ENCODE assay signal across 8 mouse cellular contexts in the genomic region with DNA sequence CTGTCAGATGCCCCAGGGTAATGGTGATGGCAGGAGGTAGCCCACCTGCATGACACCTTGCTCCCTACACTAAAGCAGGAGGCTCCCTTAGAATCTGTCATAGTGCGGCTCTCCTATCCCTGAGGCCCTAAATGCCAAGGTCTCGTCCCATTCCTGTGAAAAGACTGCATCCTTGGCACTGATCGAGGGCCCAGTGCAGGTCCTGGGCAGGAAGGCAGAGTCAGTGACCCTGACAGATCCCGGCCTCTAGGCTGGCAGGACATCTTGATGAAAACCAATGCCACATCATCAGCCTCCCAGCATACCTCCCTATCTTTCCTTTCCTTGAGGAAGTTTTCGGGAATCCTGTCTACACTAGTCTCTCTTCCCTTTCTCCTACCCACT. TPM values are rescaled to one million over a fixed set of nuclear protein-coding genes. Genes with fewer than 3 reads are reported as not detected.
A peak's percentile ranks its signal among the peaks of the same experiment; 100 is the strongest.
DNase-seq lines count a peak whose midpoint lies in the region; ATAC-seq and TF ChIP-seq lines count a peak whose summit lies in the region.

No protein-coding gene starts in this region.

- peak overlapping the region; percentile 85 for H3K9ac ChIP-seq in heart, embryonic 16.5 days (ENCODE audit: low read length)
- H3K9ac ChIP-seq in hindbrain, embryonic 14.5 days, result peak overlapping the region; percentile 80
- peak overlapping the region; percentile 64 for H3K9ac ChIP-seq in midbrain, embryonic 15.5 days

- ATAC-seq in heart, embryonic 16.5 days (replicated peaks; ENCODE audit: extremely low read depth, insufficient read depth, low FRiP score), result no peak
- ATAC-seq in hindbrain, embryonic 14.5 days (ENCODE audit: low FRiP score), result no peak
- no peak for ATAC-seq in midbrain, embryonic 15.5 days (replicated peaks)

- peaks cover 12% of the 10 kb centered on the region for H3K4me1 ChIP-seq in heart, embryonic 16.5 days (ENCODE audit: control insufficient read depth, insufficient read depth, low read length)
- H3K4me1 ChIP-seq in cortical plate, adult 2 months (ENCODE audit: control insufficient read depth, insufficient read depth, low read length), result no peaks in the 10 kb centered on the region
- peaks cover 16% of the 10 kb centered on the region for H3K4me1 ChIP-seq in hindbrain, embryonic 14.5 days (replicated peaks; ENCODE audit: control insufficient read depth, insufficient read depth, low read length)
- H3K4me1 ChIP-seq in midbrain, embryonic 15.5 days, result peaks cover 25% of the 10 kb centered on the region

- TF ChIP-seq CTCF in cortical plate, adult 2 months (IDR thresholded peaks at IDR 0.05; ENCODE audit: extremely low read depth, insufficient read depth, low read length), result no peak

- no peaks in the 10 kb centered on the region for H3K9me3 ChIP-seq in heart, embryonic 16.5 days (replicated peaks; ENCODE audit: control insufficient read depth, low read length)
- H3K9me3 ChIP-seq in hindbrain, embryonic 14.5 days (ENCODE audit: control insufficient read depth, low read length), result no peaks in the 10 kb centered on the region
- no peaks in the 10 kb centered on the region for H3K9me3 ChIP-seq in midbrain, embryonic 15.5 days

- intact Hi-C loops in heart, postnatal 25 days (cut with DNase I), result loop anchor here (5.0 kb wide), 1 partner anchor 33 kb away; a partner anchor contains a TSS

- WGBS in heart, embryonic 16.5 days, result 56% methylated on average over 5 of the region's 5 CpGs
- 69% methylated on average over 5 of the region's 5 CpGs for WGBS in hindbrain, embryonic 14.5 days
- 65% methylated on average over 5 of the region's 5 CpGs for WGBS in midbrain, embryonic 15.5 days

- H3K4me3 ChIP-seq in heart, embryonic 16.5 days (ENCODE audit: low read length), result peak overlapping the region; percentile 65
- H3K4me3 ChIP-seq in cortical plate, adult 2 months (ENCODE audit: insufficient read depth, low read length), result peak overlapping the region; percentile 42
- H3K4me3 ChIP-seq in hindbrain, embryonic 14.5 days (replicated peaks; ENCODE audit: low read length), result peak overlapping the region; percentile 45
- H3K4me3 ChIP-seq in midbrain, embryonic 15.5 days, result peak overlapping the region; percentile 46

- no peaks in the 10 kb centered on the region for H3K36me3 ChIP-seq in heart, embryonic 16.5 days (ENCODE audit: control insufficient read depth, insufficient read depth)
- H3K36me3 ChIP-seq in hindbrain, embryonic 14.5 days (replicated peaks; ENCODE audit: control insufficient read depth, insufficient read depth), result no peaks in the 10 kb centered on the region
- no peaks in the 10 kb centered on the region for H3K36me3 ChIP-seq in midbrain, embryonic 15.5 days (replicated peaks)

- no peak overlapping the region for H3K27ac ChIP-seq in heart, embryonic 16.5 days (ENCODE audit: low read length)
- no peak overlapping the region for H3K27ac ChIP-seq in cortical plate, adult 2 months (ENCODE audit: insufficient read depth, low read length)
- no peak overlapping the region for H3K27ac ChIP-seq in hindbrain, embryonic 14.5 days
- peak overlapping the region; percentile 67; the same call in 1 of the 2 replicates for H3K27ac ChIP-seq in midbrain, embryonic 15.5 days

- peak overlapping the region; percentile 92 for H3K4me2 ChIP-seq in heart, embryonic 16.5 days (ENCODE audit: low read depth, low read length)
- peak overlapping the region; percentile 63 for H3K4me2 ChIP-seq in hindbrain, embryonic 14.5 days (replicated peaks)
- peak overlapping the region; percentile 76 for H3K4me2 ChIP-seq in midbrain, embryonic 15.5 days

- no peak for DNase-seq in heart, postnatal 25 days (ENCODE audit: low spot score)
- DNase-seq in hindbrain, embryonic 14.5 days (ENCODE audit: low spot score), result no peak
- no peak for DNase-seq in urinary bladder, postnatal 4 days (ENCODE audit: low spot score in 2 of 2)
- DNase-seq in urinary bladder, postnatal 25 days (ENCODE audit: low spot score), result no peak
- no peak for DNase-seq in kidney, postnatal 14 days

- TF ChIP-seq POLR2A in cortical plate, adult 2 months (IDR thresholded peaks at IDR 0.05; ENCODE audit: extremely low read depth, insufficient read depth, low read length), result no peak

- H3K27me3 ChIP-seq in heart, embryonic 16.5 days (ENCODE audit: control insufficient read depth, insufficient read depth, low read length), result peaks cover 20% of the 10 kb centered on the region
- H3K27me3 ChIP-seq in hindbrain, embryonic 14.5 days (ENCODE audit: control insufficient read depth, insufficient read depth, low read length), result peaks cover 5% of the 10 kb centered on the region
- H3K27me3 ChIP-seq in midbrain, embryonic 15.5 days (replicated peaks), result peaks cover 20% of the 10 kb centered on the region

RNA-seq across cellular contexts. Expression of a gene that starts 5.0 kb away (rescaled TPM):
- polyA plus RNA-seq in heart, embryonic 16.5 days (2015; fragmentation: Nextera tagmentation; extraction: Ambion mirVana), result 8.3 and 8.7 TPM in 2 replicates
- 1 to 10 TPM; 7.9 to 9.4 TPM for total RNA-seq in heart, postnatal 25 days (2021)
- polyA plus RNA-seq in cortical plate, adult 2 months (2012; rRNA removed), result 29.8 and 32.1 TPM in 2 replicates
- polyA plus RNA-seq in hindbrain, embryonic 14.5 days (2014; fragmentation: Nextera tagmentation; extraction: Ambion mirVana), result 24.7 and 27.6 TPM in 2 replicates
- polyA plus RNA-seq in midbrain, embryonic 15.5 days (2015; fragmentation: Nextera tagmentation; extraction: Ambion mirVana), result 31.5 and 33.5 TPM in 2 replicates

RNA-seq across cellular contexts. Expression of a gene that starts 8.6 kb away (rescaled TPM):
- polyA plus RNA-seq in heart, embryonic 16.5 days (2015; fragmentation: Nextera tagmentation; extraction: Ambion mirVana), result 123 TPM in 2 replicates
- 10 to 100 TPM; 49.6 to 50.3 TPM for total RNA-seq in heart, postnatal 25 days (2021)
- 84.4 and 93.0 TPM in 2 replicates for polyA plus RNA-seq in cortical plate, adult 2 months (2012; rRNA removed)
- 73.0 and 82.2 TPM in 2 replicates for polyA plus RNA-seq in hindbrain, embryonic 14.5 days (2014; fragmentation: Nextera tagmentation; extraction: Ambion mirVana)
- 93.4 and 99.2 TPM in 2 replicates for polyA plus RNA-seq in midbrain, embryonic 15.5 days (2015; fragmentation: Nextera tagmentation; extraction: Ambion mirVana)

RNA-seq across cellular contexts. Expression of a gene that starts 16.2 kb away (rescaled TPM):
- 1.4 and 1.8 TPM in 2 replicates for polyA plus RNA-seq in heart, embryonic 16.5 days (2015; fragmentation: Nextera tagmentation; extraction: Ambion mirVana)
- total RNA-seq in heart, postnatal 25 days (2021), result under 1 TPM; 0.75 to 0.84 TPM
- 39.2 and 50.5 TPM in 2 replicates for polyA plus RNA-seq in cortical plate, adult 2 months (2012; rRNA removed)
- polyA plus RNA-seq in hindbrain, embryonic 14.5 days (2014; fragmentation: Nextera tagmentation; extraction: Ambion mirVana), result 0.84 and 0.93 TPM in 2 replicates
- 0.93 and 1.2 TPM in 2 replicates for polyA plus RNA-seq in midbrain, embryonic 15.5 days (2015; fragmentation: Nextera tagmentation; extraction: Ambion mirVana)

RNA-seq across cellular contexts. Expression of a gene that starts 20.8 kb away (rescaled TPM):
- 0.30 TPM in 1 of 2 replicates, not detected in the other for polyA plus RNA-seq in heart, embryonic 16.5 days (2015; fragmentation: Nextera tagmentation; extraction: Ambion mirVana)
- not detected for total RNA-seq in heart, postnatal 25 days (2021)
- polyA plus RNA-seq in cortical plate, adult 2 months (2012; rRNA removed), result not detected in 2 replicates
- not detected in 2 replicates for polyA plus RNA-seq in hindbrain, embryonic 14.5 days (2014; fragmentation: Nextera tagmentation; extraction: Ambion mirVana)
- not detected in 2 replicates for polyA plus RNA-seq in midbrain, embryonic 15.5 days (2015; fragmentation: Nextera tagmentation; extraction: Ambion mirVana)

RNA-seq across cellular contexts. Expression of a gene that starts 33.2 kb away (rescaled TPM):
- polyA plus RNA-seq in heart, embryonic 16.5 days (2015; fragmentation: Nextera tagmentation; extraction: Ambion mirVana), result 133 and 138 TPM in 2 replicates
- total RNA-seq in heart, postnatal 25 days (2021), result 10 to 100 TPM; 75.0 to 78.0 TPM
- polyA plus RNA-seq in cortical plate, adult 2 months (2012; rRNA removed), result 105 and 110 TPM in 2 replicates
- 265 and 267 TPM in 2 replicates for polyA plus RNA-seq in hindbrain, embryonic 14.5 days (2014; fragmentation: Nextera tagmentation; extraction: Ambion mirVana)
- polyA plus RNA-seq in midbrain, embryonic 15.5 days (2015; fragmentation: Nextera tagmentation; extraction: Ambion mirVana), result 242 and 244 TPM in 2 replicates

Comparison
In these comparisons a context has a peak if more than half of its experiments do, and no peak if none do; other contexts are left out.
1. RNA of a gene that starts 16.2 kb away (polyA plus RNA-seq): 39.2 to 50.5 TPM in cortical plate, adult 2 months; 1.4 to 1.8 TPM in heart, embryonic 16.5 days, 0.93 to 1.2 TPM in midbrain, embryonic 15.5 days and 0.84 to 0.93 TPM in hindbrain, embryonic 14.5 days; every median in the first group is over 10 times any median in the second.
2. Peak in every context shown above with its lines, with median percentiles within 50 percentile points of each other: H3K4me2 ChIP-seq, H3K4me3 ChIP-seq and H3K9ac ChIP-seq.